8 mouse cellular contexts compared by ENCODE assay signal in genomic region chr17:27623360-27624326, GRCm38 (mm10). TPM values are rescaled to one million over a fixed set of nuclear protein-coding genes. Genes with fewer than 3 reads are reported as not detected.
DNase-seq lines count a peak whose midpoint lies in the region; ATAC-seq and TF ChIP-seq lines count a peak whose summit lies in the region.

TSS of gene Nudt3 (minus strand) at chr17:27623495.

- TF ChIP-seq POLR2A in embryonic fibroblast, embryonic 13.5 days (IDR thresholded peaks at IDR 0.05; ENCODE audit: low read depth, low read length) = peak; percentile 68
- TF ChIP-seq POLR2A in limb, embryonic 14.5 days (IDR thresholded peaks at IDR 0.05; ENCODE audit: borderline replicate concordance, extremely low read depth, insufficient read depth, insufficient read length) = 0 out of 2 replicates have a peak, but pooled peaks have one; percentile 28
- peak; percentile 39; the same call in 1 of the 2 replicates for TF ChIP-seq POLR2A in spleen, adult 2 months (IDR thresholded peaks at IDR 0.05; ENCODE audit: low read depth, low read length)

- 0 out of 2 replicates have a peak, but pooled peaks cover 4% of the 10 kb centered on the region for H3K4me1 ChIP-seq in embryonic fibroblast, embryonic 13.5 days (ENCODE audit: control insufficient read depth, insufficient read depth, low read length)
- H3K4me1 ChIP-seq in limb, embryonic 14.5 days (ENCODE audit: control insufficient read depth, insufficient read depth, low read length) = peaks cover 26% of the 10 kb centered on the region
- peaks cover 26% of the 10 kb centered on the region for H3K4me1 ChIP-seq in midbrain, embryonic 16.5 days (ENCODE audit: control insufficient read depth, insufficient read depth, low read length)
- H3K4me1 ChIP-seq in spleen, adult 2 months (ENCODE audit: control insufficient read depth, insufficient read depth, insufficient read length) = peaks cover 2% of the 10 kb centered on the region

- no peaks in the 10 kb centered on the region for H3K27me3 ChIP-seq in limb, embryonic 14.5 days (ENCODE audit: control insufficient read depth, insufficient read depth, low read length)
- H3K27me3 ChIP-seq in midbrain, embryonic 16.5 days (ENCODE audit: control insufficient read depth, insufficient read depth, low read depth, low read length) = no peaks in the 10 kb centered on the region
- H3K27me3 ChIP-seq in spleen, adult 2 months (ENCODE audit: control insufficient read depth, insufficient read depth, low read length) = no peaks in the 10 kb centered on the region

- peak; percentile 91 for ATAC-seq in limb, embryonic 14.5 days (ENCODE audit: low FRiP score, low read depth)
- ATAC-seq in midbrain, embryonic 16.5 days = peak; percentile 89

- no peak for TF ChIP-seq CTCF in embryonic fibroblast, embryonic 13.5 days (IDR thresholded peaks at IDR 0.05; ENCODE audit: borderline replicate concordance, insufficient read depth, low read length)
- TF ChIP-seq CTCF in spleen, adult 2 months (IDR thresholded peaks at IDR 0.05; ENCODE audit: extremely low read depth, insufficient read depth, insufficient read length, insufficient replicate concordance) = no peak

- no peaks in the 10 kb centered on the region for H3K36me3 ChIP-seq in limb, embryonic 14.5 days (ENCODE audit: control insufficient read depth, insufficient read depth, low read length)
- H3K36me3 ChIP-seq in midbrain, embryonic 16.5 days (ENCODE audit: control insufficient read depth, insufficient read depth, low read length) = no peaks in the 10 kb centered on the region
- no peaks in the 10 kb centered on the region for H3K36me3 ChIP-seq in spleen, adult 2 months (ENCODE audit: control insufficient read depth, insufficient read depth, low read length)

- H3K4me3 ChIP-seq in embryonic fibroblast, embryonic 13.5 days (ENCODE audit: insufficient read depth, low read length) = peak within 1 kb of the TSS; percentile 83
- peak within 1 kb of the TSS; percentile 97 for H3K4me3 ChIP-seq in limb, embryonic 14.5 days (replicated peaks; ENCODE audit: low read length)
- H3K4me3 ChIP-seq in midbrain, embryonic 16.5 days (ENCODE audit: low read depth, low read length) = peak within 1 kb of the TSS; percentile 97
- H3K4me3 ChIP-seq in spleen, adult 2 months (ENCODE audit: extremely low read depth, insufficient read depth, insufficient read length) = peak within 1 kb of the TSS; percentile 95

- H3K27ac ChIP-seq in embryonic fibroblast, embryonic 13.5 days (ENCODE audit: insufficient read depth, low read length) = peak within 1 kb of the TSS; percentile 82
- peak within 1 kb of the TSS; percentile 96 for H3K27ac ChIP-seq in limb, embryonic 14.5 days (replicated peaks; ENCODE audit: low read depth, low read length)
- peak within 1 kb of the TSS; percentile 99 for H3K27ac ChIP-seq in midbrain, embryonic 16.5 days (ENCODE audit: low read length)
- H3K27ac ChIP-seq in spleen, adult 2 months (ENCODE audit: insufficient read depth, low read length) = peak within 1 kb of the TSS; percentile 87

- 10% methylated on average over 57 of the region's 91 CpGs for WGBS in limb, embryonic 14.5 days
- 8% methylated on average over 78 of the region's 91 CpGs for WGBS in midbrain, embryonic 16.5 days
- 7% methylated on average over 90 of the region's 91 CpGs for WGBS in spleen, adult 2 months

- DNase-seq in B cell, adult 2 months = peak; percentile 89 to 93
- DNase-seq in brain, adult 2 months (ENCODE audit: low read depth, low spot score) = peak; percentile 97
- peak; percentile 90 to 91 for DNase-seq in heart, adult 9 months (ENCODE audit: low spot score in 2 of 2)
- peak; percentile 87 for DNase-seq in kidney, adult 9 months
- DNase-seq in limb, embryonic 14.5 days (ENCODE audit: low spot score) = peak; percentile 86
- peak; percentile 83 to 84 for DNase-seq in spleen, adult 2 months (ENCODE audit: low read depth in 1 of 2, low spot score in 2 of 2)

- no peaks in the 10 kb centered on the region for H3K9me3 ChIP-seq in limb, embryonic 14.5 days (ENCODE audit: control insufficient read depth, low read length)
- H3K9me3 ChIP-seq in midbrain, embryonic 16.5 days (replicated peaks; ENCODE audit: control insufficient read depth, low read length, poor library complexity, severe bottlenecking) = no peaks in the 10 kb centered on the region

- H3K9ac ChIP-seq in limb, embryonic 14.5 days (ENCODE audit: low read depth, low read length, severe bottlenecking) = peak within 1 kb of the TSS; percentile 99
- peak within 1 kb of the TSS; percentile 92 for H3K9ac ChIP-seq in midbrain, embryonic 16.5 days (ENCODE audit: low read depth, low read length)

- H3K4me2 ChIP-seq in limb, embryonic 14.5 days (replicated peaks; ENCODE audit: low read depth, low read length, severe bottlenecking) = peak within 1 kb of the TSS; percentile 83
- peak within 1 kb of the TSS; percentile 89 for H3K4me2 ChIP-seq in midbrain, embryonic 16.5 days (ENCODE audit: low read length)

RNA-seq across cellular contexts. Expression of gene Nudt3, which starts in this region (rescaled TPM):
- polyA plus RNA-seq in embryonic fibroblast, embryonic 13.5 days (2011; ENCODE audit: insufficient read length, low read depth, missing spikeins) = 117 and 131 TPM in 2 replicates
- polyA plus RNA-seq in limb, embryonic 14.5 days (2012; rRNA removed) = 116 and 121 TPM in 2 replicates
- polyA plus RNA-seq in limb, embryonic 14.5 days (2014; fragmentation: Nextera tagmentation; extraction: Ambion mirVana) = 35.7 and 36.8 TPM in 2 replicates
- 246 and 248 TPM in 2 replicates for polyA plus RNA-seq in midbrain, embryonic 16.5 days (2015; fragmentation: Nextera tagmentation; extraction: Ambion mirVana)
- polyA plus RNA-seq in spleen, adult 2 months (2012; rRNA removed) = 43.2 and 55.6 TPM in 2 replicates

Comparison
In these comparisons a context has a peak if more than half of its experiments do, and no peak if none do; other contexts are left out.
1. Peak in every context shown above with its lines: DNase-seq, ATAC-seq, H3K4me3 ChIP-seq and H3K27ac ChIP-seq.